Mouse (Mus musculus) urinary bladder, postnatal 36 days (tissue): ENCODE data around the gene Ror1.
A peak's percentile ranks its signal among the peaks of the same experiment; 100 is the strongest.

Experiments used
- DNase-seq, 2 experiments: peaks; one replicate each; pipeline ENCODE4 v3.0.0; 2022; ENCODE audit warnings: low spot score in 2 of 2, mixed read lengths in 1 of 2

The Ror1 gene

DNA sequence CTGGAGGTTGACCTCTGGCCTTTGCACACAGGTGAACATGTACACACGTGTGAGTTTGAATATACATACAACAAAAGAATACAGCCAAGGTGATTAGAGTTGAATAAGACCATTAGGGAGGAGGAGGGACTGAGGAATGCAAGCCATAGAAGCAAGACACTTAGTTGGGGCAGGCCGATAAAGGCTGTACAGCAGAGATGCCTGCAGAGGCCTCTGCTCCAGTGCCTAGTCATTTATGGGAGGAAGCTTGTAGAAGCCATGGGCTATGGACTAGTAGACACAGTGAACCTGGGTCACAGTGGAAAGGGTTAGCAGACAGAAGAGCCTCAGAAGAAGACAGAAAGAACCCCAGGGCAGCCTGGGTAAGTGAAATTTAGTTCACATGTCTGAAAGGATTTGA is 155.7 kb downstream of the Ror1 start:
- no peak for DNase-seq

DNA sequence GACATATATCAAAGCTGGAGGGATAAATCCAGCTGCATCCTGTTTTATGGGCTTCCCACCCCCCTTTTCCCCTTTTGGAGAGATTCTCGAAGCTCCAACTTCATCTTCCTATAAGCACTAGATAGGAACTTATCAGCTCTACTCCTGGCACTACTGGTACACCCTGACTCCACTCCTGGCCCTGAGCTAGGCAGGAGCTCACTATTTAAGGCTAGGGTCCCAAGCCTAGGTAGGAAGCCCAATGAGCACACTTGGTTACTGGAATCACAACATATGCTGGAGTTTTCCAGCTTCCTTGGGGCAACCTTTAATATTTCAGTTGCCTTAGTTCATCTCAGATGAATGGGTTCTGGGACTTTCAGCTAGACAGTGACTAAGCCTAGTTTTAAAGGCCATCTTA is 156.5 kb downstream of the Ror1 start:
- DNase-seq: no peak

DNA sequence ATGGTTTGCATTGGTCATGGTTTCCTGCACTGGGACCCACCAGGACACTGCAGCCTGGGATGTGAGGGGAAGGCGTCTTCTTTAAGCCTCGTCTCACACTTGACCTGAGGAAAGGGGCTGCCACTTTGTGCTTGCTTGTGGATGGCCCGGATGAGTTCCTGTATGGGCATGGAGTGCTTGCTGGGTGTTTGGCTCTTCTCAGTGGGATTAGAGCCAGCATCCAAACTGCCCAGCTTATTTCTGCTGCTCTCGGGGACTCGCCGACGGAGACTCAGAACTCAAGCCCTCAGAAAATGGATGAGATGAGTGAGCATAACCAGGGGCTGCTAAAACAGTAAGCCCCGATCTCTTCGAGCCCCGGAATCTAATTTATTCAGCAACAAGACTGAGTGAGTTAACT is 157.1 kb downstream of the Ror1 start:
- no peak for DNase-seq

DNA sequence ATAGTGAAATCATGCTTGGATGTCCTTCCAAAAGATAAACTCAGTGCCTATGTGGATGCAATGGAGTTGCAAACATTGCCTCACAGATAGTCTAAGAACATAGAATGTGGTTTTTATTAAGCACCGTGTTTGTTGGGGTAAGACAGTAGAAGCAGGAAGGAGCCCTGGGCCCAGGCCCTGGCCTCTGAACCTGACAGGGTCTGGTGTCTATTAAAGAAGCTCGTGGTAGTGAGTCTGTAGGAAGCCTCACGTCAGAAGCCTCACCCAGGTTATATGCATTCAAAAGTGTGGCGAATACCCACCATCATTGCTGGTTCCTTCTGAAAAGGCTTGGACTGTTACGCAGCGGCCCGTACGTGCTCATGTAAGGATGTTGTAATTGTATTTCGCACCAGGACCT is 157.8 kb downstream of the Ror1 start:
- DNase-seq: no peak

DNA sequence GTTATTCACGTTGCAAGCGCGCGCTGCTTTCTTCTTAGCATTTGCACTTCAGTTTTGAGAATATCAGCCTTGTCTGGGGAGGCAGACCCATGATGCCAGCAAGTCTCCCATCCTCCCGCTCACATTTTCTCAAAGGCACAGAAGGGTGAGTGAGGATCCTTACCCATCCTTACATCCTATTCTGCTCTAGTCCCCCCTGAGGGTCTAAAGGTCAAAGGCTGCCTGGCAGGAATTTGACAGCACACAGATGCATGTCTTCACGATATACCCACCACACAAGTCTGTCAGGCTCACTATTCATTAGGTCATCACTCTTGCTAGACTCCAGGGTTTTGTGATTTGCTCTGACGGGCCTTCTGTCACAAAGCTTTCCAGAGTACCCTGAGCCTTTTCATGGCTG is 158.2 kb downstream of the Ror1 start:
- DNase-seq: no peak

DNA sequence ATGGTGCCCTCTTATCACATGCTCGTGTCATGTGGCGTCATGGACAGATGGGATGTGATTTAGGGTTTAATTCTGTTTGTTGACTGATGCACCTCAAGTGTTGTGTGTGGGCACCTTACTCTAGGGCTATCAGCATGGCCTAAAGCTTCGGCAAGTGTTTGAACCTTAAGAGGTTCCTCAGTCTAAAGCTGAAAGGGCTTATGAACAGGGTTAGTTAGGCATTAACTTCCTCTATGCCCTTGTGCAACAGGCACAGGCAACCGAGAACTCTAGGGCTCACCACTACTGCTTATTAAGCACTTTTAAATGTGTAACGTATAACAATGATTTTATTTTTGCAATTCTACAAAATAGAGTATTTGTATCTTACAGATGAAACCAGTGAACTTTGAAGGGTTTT is 162.9 kb downstream of the Ror1 start:
- DNase-seq: no peak

DNA sequence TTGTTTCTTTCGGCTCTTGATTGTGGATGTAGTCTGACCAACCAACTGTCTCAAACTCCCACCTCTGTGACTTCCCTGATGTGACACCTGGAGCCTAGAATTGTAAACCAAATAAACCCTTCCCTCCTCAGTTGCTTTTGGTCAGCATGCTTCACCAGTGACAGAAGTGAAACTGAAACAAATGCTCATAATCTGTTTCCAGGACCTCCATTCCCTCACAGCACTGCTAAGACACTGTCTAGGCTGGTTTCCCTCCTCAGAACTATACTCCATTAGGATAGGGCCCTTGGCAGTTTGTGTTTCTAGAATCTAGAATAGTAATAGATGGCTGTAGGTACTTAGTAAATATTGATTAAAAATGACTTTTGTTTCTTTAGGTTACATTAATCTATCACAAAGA is 168.3 kb downstream of the Ror1 start:
- no peak for DNase-seq

DNA sequence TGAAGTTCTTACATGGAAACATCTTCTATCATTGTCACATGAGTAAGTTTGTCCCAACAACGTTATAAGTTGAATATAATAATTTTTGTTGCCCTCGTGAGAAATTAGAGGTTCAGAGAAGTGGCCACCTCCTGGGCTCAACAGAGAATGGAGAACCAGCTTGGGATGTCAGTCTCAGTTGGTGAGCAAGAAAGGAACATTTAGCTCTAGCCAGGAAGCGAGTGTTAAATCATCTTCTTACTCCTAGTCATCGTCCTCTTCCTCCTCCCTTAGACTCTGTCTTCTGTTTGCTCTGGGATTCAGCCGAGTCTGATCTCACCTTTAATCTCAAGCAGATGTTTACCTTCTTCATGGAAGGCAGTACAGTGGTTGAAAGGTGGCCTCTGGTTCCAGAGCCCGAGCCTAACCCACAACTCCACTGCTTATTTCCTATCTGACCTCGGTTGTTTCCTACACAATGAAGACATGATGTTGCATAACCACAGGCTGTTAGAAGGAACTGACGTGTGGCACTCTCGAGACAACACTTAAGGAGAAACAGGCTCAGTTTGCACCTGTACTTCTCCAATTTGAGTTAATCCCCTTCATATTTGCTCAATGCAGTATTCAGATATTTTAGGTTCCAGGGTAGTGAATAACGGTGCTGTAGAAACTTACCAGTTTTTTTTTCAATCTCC is 175.6 kb downstream of the Ror1 start:
- DNase-seq: no peak

DNA sequence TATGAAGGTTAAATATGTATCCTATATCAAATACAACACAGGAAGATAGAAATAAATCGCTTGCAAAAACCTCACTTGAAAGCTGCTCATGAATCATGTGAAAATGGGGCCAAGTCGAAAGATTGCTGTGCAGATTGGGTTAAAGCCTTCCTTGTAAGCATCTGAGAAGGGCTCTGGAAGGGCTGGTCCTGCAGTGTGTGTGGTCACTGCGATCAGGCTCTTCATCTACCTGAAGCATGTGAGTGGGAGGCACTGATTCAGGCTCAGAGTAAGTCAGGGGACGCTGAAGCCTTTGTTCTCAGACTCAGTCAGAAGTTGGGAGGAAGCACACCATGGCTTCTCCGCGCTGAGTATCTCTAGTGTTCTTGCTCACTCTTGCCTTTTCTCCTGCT is 176.1 kb downstream of the Ror1 start:
- DNase-seq: no peak

DNA sequence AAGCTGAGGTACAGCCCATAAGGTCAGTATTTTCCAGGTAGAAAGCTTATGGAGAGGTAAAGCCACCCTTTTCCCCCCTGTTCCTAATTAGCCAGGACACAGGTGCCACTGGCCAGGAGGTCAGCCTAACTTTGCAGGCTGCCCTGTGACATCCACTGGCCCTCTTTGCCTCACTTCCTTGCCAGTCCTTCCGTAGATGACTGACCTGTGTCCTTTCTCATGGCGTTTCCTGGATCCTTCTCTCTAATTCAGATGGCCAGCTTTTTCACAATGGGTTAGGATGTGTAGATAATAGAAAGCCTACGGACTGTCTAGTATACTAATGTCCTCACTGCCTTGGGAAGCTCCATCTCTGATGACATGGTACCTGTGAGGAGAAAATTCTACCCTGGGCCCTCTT is 177.8 kb downstream of the Ror1 start:
- no peak for DNase-seq

DNA sequence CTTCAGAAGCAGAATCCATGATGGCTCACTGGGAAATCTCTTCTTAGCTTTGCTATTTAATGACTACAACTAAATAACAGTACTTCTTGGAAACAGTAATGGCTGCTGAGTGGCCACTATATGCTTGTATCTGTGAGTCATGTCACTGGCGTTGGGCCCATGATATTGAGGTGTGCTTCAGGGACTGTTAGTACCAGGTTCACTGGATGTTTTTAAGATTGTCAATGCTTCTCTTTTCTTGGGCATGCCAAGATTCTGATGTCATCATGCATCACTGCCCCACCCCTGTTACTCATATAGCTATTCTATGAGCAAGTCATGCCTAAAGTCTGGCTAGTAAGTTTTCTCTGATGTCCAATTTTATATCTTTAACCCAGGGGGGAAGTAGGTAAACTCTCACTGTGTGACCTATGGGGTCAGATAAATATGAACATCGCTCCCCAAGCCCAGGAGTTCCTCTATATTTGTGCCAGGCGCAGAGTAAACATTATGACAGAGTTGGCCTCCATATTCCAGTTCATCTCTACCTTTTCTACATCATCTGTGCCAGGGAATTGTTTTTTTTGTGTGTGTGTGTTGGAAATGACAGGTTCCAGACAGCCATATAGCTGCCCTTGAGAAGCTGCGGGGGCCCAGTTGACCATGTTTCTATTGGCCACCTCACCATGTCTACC is 178.4 kb downstream of the Ror1 start:
- DNase-seq: no peak

DNA sequence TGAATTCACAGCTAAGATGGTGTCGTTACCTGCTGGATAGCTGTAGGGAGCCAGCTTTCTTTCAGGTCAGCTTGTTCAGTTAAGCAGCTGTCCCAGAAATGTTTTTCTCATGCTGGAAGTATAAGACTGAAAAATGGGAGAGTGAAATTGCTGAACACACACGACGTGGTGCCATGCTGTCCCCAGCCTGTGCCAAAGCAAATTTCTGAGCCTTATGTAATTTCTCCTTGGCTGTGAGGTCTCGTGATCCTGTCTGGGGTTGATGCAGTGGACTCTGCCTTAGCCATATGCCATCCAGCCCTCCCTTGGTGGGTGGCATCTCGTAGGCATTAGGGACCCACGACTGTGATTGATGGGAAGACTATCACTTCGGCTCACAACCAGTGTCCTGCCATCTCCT is 180.9 kb downstream of the Ror1 start:
- no peak for DNase-seq

DNA sequence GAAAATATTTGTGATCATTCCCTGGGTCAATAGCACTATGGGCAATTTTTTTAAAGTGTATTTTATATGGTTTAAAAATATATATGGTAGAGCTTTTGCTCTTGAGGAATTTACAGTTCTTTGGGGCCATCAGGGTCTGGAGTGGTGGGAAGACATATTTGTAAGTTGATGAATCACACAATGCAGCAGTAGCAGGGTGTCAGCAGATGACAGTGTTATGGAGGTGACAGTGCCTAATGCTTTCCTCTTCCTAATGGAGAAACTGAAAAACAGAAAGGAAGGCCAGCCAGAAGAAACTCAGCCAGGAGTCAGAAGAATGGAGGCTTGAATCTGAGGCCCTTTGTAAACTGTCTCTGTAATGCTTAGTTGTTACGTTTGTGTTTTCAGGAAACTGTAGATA is 181.4 kb downstream of the Ror1 start:
- no peak for DNase-seq

DNA sequence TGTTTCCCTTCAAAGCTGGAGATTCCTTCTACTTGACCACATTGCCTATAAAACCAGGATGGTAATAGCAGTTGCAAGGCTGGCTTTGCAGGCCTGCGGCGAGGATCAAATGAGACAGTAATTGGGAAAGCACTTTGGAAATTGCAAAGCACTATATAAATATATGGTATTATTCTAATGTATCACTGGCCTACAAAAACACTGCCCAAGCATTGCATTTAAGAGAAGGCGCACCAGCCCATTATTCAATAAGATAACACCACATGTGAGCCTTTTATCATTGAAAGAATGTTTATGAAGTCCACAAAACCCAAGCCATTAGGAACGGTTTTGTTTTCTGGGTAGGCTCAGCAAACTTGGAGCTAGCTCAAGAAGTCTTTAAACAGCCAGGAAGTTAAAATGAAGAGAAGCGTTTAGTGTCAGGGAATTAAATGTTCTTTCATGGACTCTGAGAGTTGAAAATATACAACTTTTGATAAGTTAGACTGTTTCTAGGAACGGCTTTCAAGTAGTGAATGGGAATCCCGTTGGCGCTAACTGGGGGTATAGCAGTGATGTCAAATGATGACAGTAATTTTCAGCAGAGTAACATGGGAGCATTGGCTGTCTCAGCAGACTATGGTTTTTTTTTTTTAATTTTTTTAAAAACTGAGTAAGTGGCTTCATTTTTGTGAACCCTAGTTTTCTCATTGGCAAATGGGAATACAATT is 187.7 kb downstream of the Ror1 start:
- no peak for DNase-seq

DNA sequence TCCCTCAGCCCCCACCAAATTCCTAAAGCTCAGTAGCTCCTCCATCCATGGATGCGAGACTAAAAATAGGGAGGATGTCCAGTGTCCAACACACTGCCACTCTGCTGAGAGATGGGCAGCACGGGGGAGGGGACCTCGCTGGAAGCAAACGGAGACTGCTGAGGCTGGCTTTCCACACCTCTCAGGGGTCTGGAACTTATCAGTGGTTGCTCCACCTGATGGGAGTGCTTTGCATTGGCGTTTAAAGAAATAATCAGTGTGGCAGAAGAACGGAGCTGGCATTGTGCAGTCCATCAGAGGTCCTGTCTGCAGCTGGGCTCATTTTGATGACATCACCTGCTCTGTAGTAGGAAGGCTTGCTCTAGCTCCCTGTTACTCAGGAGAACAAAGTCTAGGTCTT is 188.9 kb downstream of the Ror1 start:
- no peak for DNase-seq

DNA sequence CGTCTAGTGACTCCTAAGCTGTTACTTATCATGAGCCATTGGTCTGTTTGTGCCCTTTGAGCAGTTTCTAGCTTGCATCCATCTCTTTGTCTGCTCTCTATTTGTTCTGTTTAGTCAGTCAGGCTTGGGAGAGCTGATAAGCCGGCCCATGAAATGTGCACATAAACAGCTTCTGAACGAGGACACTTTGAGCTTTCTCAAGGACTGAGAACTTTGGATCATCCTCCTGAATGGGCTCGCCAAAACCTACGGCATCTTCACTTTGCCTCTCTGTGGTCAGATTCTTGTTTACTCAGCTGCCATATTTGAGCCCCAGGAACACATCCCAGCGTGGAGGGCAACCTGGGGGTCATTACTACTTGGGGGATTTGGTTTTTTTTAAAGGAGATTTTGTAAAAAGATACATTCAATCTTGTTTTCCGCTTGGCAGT is 190.5 kb downstream of the Ror1 start:
- DNase-seq: no peak

DNA sequence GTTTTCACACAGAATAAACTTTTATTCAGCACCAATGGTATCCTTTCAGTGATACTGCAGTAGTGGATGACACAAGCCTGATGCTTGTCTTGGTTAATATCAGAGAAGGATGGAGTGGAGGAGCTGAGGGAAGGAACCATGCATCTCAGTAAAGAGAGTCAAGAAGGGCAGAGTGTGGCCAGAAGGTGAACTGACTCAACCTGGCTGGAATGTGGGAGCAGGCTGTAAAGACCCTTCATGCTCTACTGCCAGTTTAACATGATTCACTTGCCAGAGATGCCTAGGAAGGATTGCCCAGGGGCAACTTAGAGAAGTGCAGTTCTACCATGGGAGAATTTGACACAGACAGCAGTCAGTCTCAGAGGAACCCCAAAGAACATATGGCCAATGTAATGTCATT is 191.2 kb downstream of the Ror1 start:
- no peak for DNase-seq

DNA sequence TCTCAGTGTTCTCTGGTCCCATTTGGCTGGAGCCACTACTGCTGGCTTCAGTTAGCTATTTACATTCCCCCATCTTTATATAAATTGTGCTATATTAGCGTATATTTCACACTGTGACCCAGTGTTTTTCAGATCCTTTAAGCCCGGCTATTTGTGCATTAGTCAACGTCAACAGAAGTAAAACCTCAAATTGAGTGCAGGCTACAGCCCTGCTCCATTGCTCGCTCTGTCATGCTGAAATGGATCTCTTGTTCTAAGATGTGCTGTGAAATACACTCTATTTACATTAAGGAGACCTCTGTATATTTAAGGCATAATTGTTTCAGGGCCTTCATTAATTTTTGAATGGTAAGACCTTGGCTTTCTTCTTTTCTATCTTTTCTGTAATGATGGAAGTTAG is 192.2 kb downstream of the Ror1 start:
- no peak for DNase-seq

DNA sequence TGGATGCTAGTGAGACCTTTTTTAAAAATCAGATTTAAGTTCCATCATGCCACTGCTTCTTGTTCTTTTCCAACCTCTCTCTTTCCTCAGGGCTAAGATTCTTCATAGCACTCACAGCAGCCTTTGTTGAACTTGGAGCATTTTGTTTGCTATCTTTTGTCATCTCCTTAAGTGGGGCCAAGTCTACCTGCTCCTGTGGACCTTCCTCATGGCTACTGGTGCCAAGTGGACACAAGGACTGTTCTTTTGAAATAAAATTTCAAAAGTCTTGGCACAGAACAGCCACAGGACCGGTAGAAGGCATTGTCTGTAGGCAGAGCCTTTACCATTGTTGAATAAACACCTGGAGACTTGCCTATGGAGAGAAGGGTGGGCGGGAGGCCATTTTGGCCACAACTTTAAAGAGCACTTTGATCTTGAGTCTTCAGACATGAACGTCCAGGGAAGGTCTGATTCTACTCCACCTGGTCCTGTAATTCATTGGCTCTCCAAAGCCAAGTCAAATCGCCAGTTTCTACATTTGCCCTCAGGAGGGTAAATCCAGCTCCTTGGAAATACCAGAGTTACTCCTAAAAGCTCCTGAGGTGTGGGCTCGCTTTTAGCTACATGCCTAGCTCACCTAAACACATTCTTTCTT is 195.5 kb downstream of the Ror1 start:
- no peak for DNase-seq

DNA sequence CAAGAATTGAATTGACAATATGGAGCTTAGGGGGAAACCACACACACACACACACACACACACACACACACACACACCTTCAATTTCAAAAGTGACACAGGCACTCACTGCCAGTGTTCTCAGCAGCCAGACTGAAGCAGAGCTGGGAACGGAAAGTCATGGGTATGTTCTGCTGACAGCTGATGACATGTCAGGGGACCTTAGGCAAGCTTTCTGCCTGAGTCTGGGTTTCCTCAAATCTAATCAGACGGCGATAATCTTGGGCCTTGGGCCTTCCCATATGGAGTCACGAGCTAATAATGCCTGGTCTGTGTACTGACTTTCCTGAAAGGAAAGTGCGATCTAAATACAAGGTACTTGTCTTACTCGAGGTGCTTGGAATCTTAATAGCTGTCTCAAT is 202.1 kb downstream of the Ror1 start:
- no peak for DNase-seq

DNA sequence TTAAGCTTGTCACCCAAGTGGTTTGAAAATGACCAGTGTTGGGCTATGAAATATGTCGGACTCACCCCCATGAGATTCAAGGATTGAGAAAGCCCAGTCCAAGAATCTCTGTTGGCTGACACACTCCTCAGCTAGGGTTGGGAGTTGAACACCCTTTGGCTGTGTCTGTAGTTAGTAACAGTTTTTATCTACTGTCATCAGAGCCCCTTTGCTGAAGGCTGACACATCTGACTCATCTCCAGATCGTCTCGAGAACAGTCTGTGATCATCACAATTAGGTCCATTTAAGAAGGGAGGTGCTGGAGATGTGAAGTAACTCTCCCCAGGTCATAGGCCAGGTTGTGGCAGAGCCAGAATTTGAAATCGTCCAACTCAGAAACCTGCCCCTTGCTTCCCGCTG is 203.0 kb downstream of the Ror1 start:
- peak in 1 of 2 experiments; percentile 9 for DNase-seq

DNA sequence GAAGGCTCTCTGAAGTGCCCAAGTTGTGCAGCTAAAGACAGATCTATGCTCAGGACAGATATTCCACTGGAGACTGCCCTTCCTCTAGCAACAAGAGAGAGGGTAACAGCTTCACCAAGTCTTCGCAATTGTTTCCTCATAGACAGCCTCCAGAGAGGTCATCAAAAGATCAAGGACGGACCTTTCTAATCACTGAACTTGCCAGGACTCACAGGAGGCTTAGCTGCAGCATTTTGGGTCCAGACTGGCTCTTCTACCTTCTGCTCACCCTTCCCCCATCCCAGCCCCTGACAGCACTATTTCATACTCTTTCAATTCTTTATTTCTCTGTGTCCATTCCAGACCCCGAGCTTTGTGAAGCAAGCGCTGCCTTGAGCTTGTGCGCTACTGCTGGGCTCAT is 204.6 kb downstream of the Ror1 start:
- no peak for DNase-seq

DNA sequence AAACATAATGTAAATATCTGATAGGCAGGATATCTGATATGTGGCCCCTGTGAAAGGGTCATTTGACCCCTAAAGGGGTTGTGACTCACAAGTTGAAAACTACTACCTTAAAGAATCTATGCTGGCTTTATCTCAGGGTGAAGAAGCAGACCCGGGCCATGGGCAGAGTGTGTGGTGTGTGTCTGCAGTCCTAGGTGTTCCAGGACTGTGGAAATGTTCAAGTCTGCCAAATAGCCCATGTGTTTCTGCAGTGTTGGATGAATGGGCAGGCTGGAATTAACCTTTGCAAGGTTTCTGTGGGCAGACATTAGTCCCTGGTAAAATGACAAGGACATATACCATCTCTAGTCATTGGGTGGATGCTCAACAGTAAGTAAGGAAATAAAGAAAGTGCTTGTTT is 205.8 kb downstream of the Ror1 start:
- no peak for DNase-seq
